8 mouse cellular contexts compared by ENCODE assay signal in genomic region chr11:58977607-58978026, GRCm38 (mm10). TPM values are rescaled to one million over a fixed set of nuclear protein-coding genes. Genes with fewer than 3 reads are reported as not detected.
A peak's percentile ranks its signal among the peaks of the same experiment; 100 is the strongest.
DNase-seq lines count a peak whose midpoint lies in the region; ATAC-seq and TF ChIP-seq lines count a peak whose summit lies in the region.

No protein-coding gene starts in this region.

- peak; percentile 36 for DNase-seq in lung, adult 2 months
- no peak for DNase-seq in lung, postnatal 4 days
- no peak for DNase-seq in embryonic facial prominence, embryonic 11.5 days (ENCODE audit: low spot score)
- no peak for DNase-seq in hindbrain, postnatal 0 days (ENCODE audit: low spot score)
- no peak for DNase-seq in midbrain, postnatal 0 days (ENCODE audit: low spot score)
- no peak for DNase-seq in gastrocnemius, postnatal 14 days
- no peak for DNase-seq in left cerebral cortex, postnatal 36 days (ENCODE audit: low spot score in 2 of 2)
- no peak for DNase-seq in lung, adult 18-20 months

- intact Hi-C loops in gastrocnemius, postnatal 14 days (cut with DNase I; ENCODE audit: low total_unique reads) = no loop called here
- intact Hi-C loops in left cerebral cortex, postnatal 36 days (cut with DNase I) = loop anchor here (2.0 kb wide), 1 partner anchor 17 kb away; no protein-coding TSS in a partner anchor

- no peak for TF ChIP-seq POLR2A in lung, adult 2 months (IDR thresholded peaks at IDR 0.05; ENCODE audit: borderline replicate concordance, extremely low read depth, low read depth, low read length)

- no peaks in the 10 kb centered on the region for H3K9me3 ChIP-seq in embryonic facial prominence, embryonic 11.5 days (replicated peaks; ENCODE audit: control insufficient read depth, low read length)
- H3K9me3 ChIP-seq in hindbrain, postnatal 0 days (ENCODE audit: low read length) = no peaks in the 10 kb centered on the region
- no peaks in the 10 kb centered on the region for H3K9me3 ChIP-seq in midbrain, postnatal 0 days (ENCODE audit: low read length)

- ATAC-seq in embryonic facial prominence, embryonic 11.5 days (replicated peaks; ENCODE audit: insufficient number of reproducible peaks, low FRiP score, low TSS enrichment, low read depth) = no peak
- ATAC-seq in hindbrain, postnatal 0 days = peak; percentile 13
- no peak for ATAC-seq in midbrain, postnatal 0 days (ENCODE audit: low FRiP score)

- WGBS in lung, adult 2 months = under 1% methylated on average over 21 of the region's 21 CpGs
- 0% methylated on average over 21 of the region's 21 CpGs for WGBS in embryonic facial prominence, embryonic 11.5 days
- WGBS in hindbrain, postnatal 0 days = under 1% methylated on average over 21 of the region's 21 CpGs
- WGBS in midbrain, postnatal 0 days = under 1% methylated on average over 21 of the region's 21 CpGs

- H3K9ac ChIP-seq in embryonic facial prominence, embryonic 11.5 days (replicated peaks; ENCODE audit: low read length) = peak overlapping the region; percentile 90
- H3K9ac ChIP-seq in hindbrain, postnatal 0 days (replicated peaks; ENCODE audit: low read length) = peak overlapping the region; percentile 82
- H3K9ac ChIP-seq in midbrain, postnatal 0 days (replicated peaks; ENCODE audit: low read length, poor library complexity, severe bottlenecking) = peak overlapping the region; percentile 69

- H3K36me3 ChIP-seq in embryonic facial prominence, embryonic 11.5 days (replicated peaks; ENCODE audit: control insufficient read depth, insufficient read depth, low read depth, low read length) = no peaks in the 10 kb centered on the region
- H3K36me3 ChIP-seq in hindbrain, postnatal 0 days (ENCODE audit: insufficient read depth, low read length) = 0 out of 2 replicates have a peak, but pooled peaks cover 6% of the 10 kb centered on the region
- H3K36me3 ChIP-seq in midbrain, postnatal 0 days (ENCODE audit: insufficient read depth, low read length) = peaks cover 3% of the 10 kb centered on the region; the same call in 1 of the 2 replicates

- no peak overlapping the region for H3K27ac ChIP-seq in embryonic facial prominence, embryonic 11.5 days (replicated peaks; ENCODE audit: low read depth, low read length)
- H3K27ac ChIP-seq in hindbrain, postnatal 0 days = peak overlapping the region; percentile 52
- peak overlapping the region; percentile 38; the same call in 1 of the 2 replicates for H3K27ac ChIP-seq in midbrain, postnatal 0 days (ENCODE audit: low read depth, low read length)

- TF ChIP-seq CTCF in lung, adult 2 months (IDR thresholded peaks at IDR 0.05; ENCODE audit: insufficient read depth, low read length) = no peak
- no peak for TF ChIP-seq CTCF in hindbrain, postnatal 0 days (IDR thresholded peaks at IDR 0.05; ENCODE audit: low read depth)
- TF ChIP-seq CTCF in midbrain, postnatal 0 days (IDR thresholded peaks at IDR 0.05) = no peak

- peaks cover 17% of the 10 kb centered on the region for H3K4me1 ChIP-seq in lung, adult 2 months (ENCODE audit: control insufficient read depth, insufficient read depth, low read length)
- H3K4me1 ChIP-seq in embryonic facial prominence, embryonic 11.5 days (ENCODE audit: control insufficient read depth, insufficient read depth, low read length) = peaks cover 8% of the 10 kb centered on the region
- H3K4me1 ChIP-seq in hindbrain, postnatal 0 days (ENCODE audit: insufficient read depth, low read length) = peaks cover 20% of the 10 kb centered on the region
- peaks cover 18% of the 10 kb centered on the region for H3K4me1 ChIP-seq in midbrain, postnatal 0 days (ENCODE audit: insufficient read depth, low read length)

- H3K4me2 ChIP-seq in embryonic facial prominence, embryonic 11.5 days (ENCODE audit: low read depth, low read length) = peak overlapping the region; percentile 95
- peak overlapping the region; percentile 100 for H3K4me2 ChIP-seq in hindbrain, postnatal 0 days (ENCODE audit: low read depth, low read length)
- H3K4me2 ChIP-seq in midbrain, postnatal 0 days (ENCODE audit: low read depth, low read length, poor library complexity, severe bottlenecking) = peak overlapping the region; percentile 93

- H3K4me3 ChIP-seq in lung, adult 2 months (replicated peaks; ENCODE audit: extremely low read depth, low read depth, low read length) = peak overlapping the region; percentile 86
- peak overlapping the region; percentile 94 for H3K4me3 ChIP-seq in embryonic facial prominence, embryonic 11.5 days (ENCODE audit: low read depth, low read length)
- peak overlapping the region; percentile 88 for H3K4me3 ChIP-seq in hindbrain, postnatal 0 days (ENCODE audit: low read length)
- H3K4me3 ChIP-seq in midbrain, postnatal 0 days (ENCODE audit: low read depth, low read length) = peak overlapping the region; percentile 94

- no peaks in the 10 kb centered on the region for H3K27me3 ChIP-seq in embryonic facial prominence, embryonic 11.5 days (ENCODE audit: control insufficient read depth, insufficient read depth, low read length)
- H3K27me3 ChIP-seq in hindbrain, postnatal 0 days (ENCODE audit: insufficient read depth, low read length) = no peaks in the 10 kb centered on the region
- no peaks in the 10 kb centered on the region for H3K27me3 ChIP-seq in midbrain, postnatal 0 days (ENCODE audit: insufficient read depth, low read length)

RNA-seq across cellular contexts. Expression of gene Trim11, which starts 0.3 kb away (rescaled TPM):
- 31.4 and 38.3 TPM in 2 replicates for polyA plus RNA-seq in lung, adult 2 months (2012; rRNA removed)
- 15.0 and 18.4 TPM in 2 replicates for polyA plus RNA-seq in embryonic facial prominence, embryonic 11.5 days (2014; fragmentation: Nextera tagmentation; extraction: Ambion mirVana)
- total RNA-seq in hindbrain, postnatal 0 days (2014; rRNA removed) = 31.7 and 31.8 TPM in 2 replicates
- polyA plus RNA-seq in hindbrain, postnatal 0 days (2015; fragmentation: Nextera tagmentation; extraction: Ambion mirVana) = 14.1 and 15.9 TPM in 2 replicates
- total RNA-seq in midbrain, postnatal 0 days (2014; rRNA removed) = 23.7 and 27.8 TPM in 2 replicates
- 15.2 and 16.5 TPM in 2 replicates for polyA plus RNA-seq in midbrain, postnatal 0 days (2015; fragmentation: Nextera tagmentation; extraction: Ambion mirVana)
- 1 to 10 TPM; 9.3 to 9.6 TPM for total RNA-seq in gastrocnemius, postnatal 14 days (2021)
- 10 to 100 TPM; 21.0 to 24.9 TPM for total RNA-seq in left cerebral cortex, postnatal 36 days (2021)

RNA-seq across cellular contexts. Expression of gene Hist3h2a, which starts 23.1 kb away (rescaled TPM):
- 19.7 and 25.5 TPM in 2 replicates for polyA plus RNA-seq in lung, adult 2 months (2012; rRNA removed)
- 33.0 and 35.0 TPM in 2 replicates for polyA plus RNA-seq in embryonic facial prominence, embryonic 11.5 days (2014; fragmentation: Nextera tagmentation; extraction: Ambion mirVana)
- 218 and 236 TPM in 2 replicates for total RNA-seq in hindbrain, postnatal 0 days (2014; rRNA removed)
- polyA plus RNA-seq in hindbrain, postnatal 0 days (2015; fragmentation: Nextera tagmentation; extraction: Ambion mirVana) = 49.6 and 53.3 TPM in 2 replicates
- 163 and 242 TPM in 2 replicates for total RNA-seq in midbrain, postnatal 0 days (2014; rRNA removed)
- 42.0 and 46.2 TPM in 2 replicates for polyA plus RNA-seq in midbrain, postnatal 0 days (2015; fragmentation: Nextera tagmentation; extraction: Ambion mirVana)
- total RNA-seq in gastrocnemius, postnatal 14 days (2021) = 10 to 100 TPM; 15.1 to 16.8 TPM
- 10 to 100 TPM; 60.9 to 64.1 TPM for total RNA-seq in left cerebral cortex, postnatal 36 days (2021)

RNA-seq across cellular contexts. Expression of gene Trim17, which starts 23.1 kb away (rescaled TPM):
- polyA plus RNA-seq in lung, adult 2 months (2012; rRNA removed) = 0.97 and 1.1 TPM in 2 replicates
- 0.14 and 0.39 TPM in 2 replicates for polyA plus RNA-seq in embryonic facial prominence, embryonic 11.5 days (2014; fragmentation: Nextera tagmentation; extraction: Ambion mirVana)
- total RNA-seq in hindbrain, postnatal 0 days (2014; rRNA removed) = 2.8 and 4.3 TPM in 2 replicates
- polyA plus RNA-seq in hindbrain, postnatal 0 days (2015; fragmentation: Nextera tagmentation; extraction: Ambion mirVana) = 0.55 and 0.74 TPM in 2 replicates
- 2.2 and 6.2 TPM in 2 replicates for total RNA-seq in midbrain, postnatal 0 days (2014; rRNA removed)
- 0.67 and 0.72 TPM in 2 replicates for polyA plus RNA-seq in midbrain, postnatal 0 days (2015; fragmentation: Nextera tagmentation; extraction: Ambion mirVana)
- total RNA-seq in gastrocnemius, postnatal 14 days (2021) = under 1 TPM in 1 of 2 experiments, not detected in 1; 0.29 TPM
- 1 to 10 TPM; 4.8 to 5.7 TPM for total RNA-seq in left cerebral cortex, postnatal 36 days (2021)

RNA-seq across cellular contexts. Expression of gene Hist3h2ba, which starts 28.9 kb away (rescaled TPM):
- polyA plus RNA-seq in lung, adult 2 months (2012; rRNA removed) = 0.62 and 2.4 TPM in 2 replicates
- 45.1 and 52.2 TPM in 2 replicates for polyA plus RNA-seq in embryonic facial prominence, embryonic 11.5 days (2014; fragmentation: Nextera tagmentation; extraction: Ambion mirVana)
- 625 and 1,276 TPM in 2 replicates for total RNA-seq in hindbrain, postnatal 0 days (2014; rRNA removed)
- polyA plus RNA-seq in hindbrain, postnatal 0 days (2015; fragmentation: Nextera tagmentation; extraction: Ambion mirVana) = 103 and 109 TPM in 2 replicates
- 552 and 1,117 TPM in 2 replicates for total RNA-seq in midbrain, postnatal 0 days (2014; rRNA removed)
- 114 and 126 TPM in 2 replicates for polyA plus RNA-seq in midbrain, postnatal 0 days (2015; fragmentation: Nextera tagmentation; extraction: Ambion mirVana)
- 1 to 10 TPM; 2.1 to 3.7 TPM for total RNA-seq in gastrocnemius, postnatal 14 days (2021)
- total RNA-seq in left cerebral cortex, postnatal 36 days (2021) = 100 to 1,000 TPM; 103 to 124 TPM

RNA-seq across cellular contexts. Expression of gene Rnf187, which starts 38.9 kb away (rescaled TPM):
- polyA plus RNA-seq in lung, adult 2 months (2012; rRNA removed) = 190 and 269 TPM in 2 replicates
- 315 and 331 TPM in 2 replicates for polyA plus RNA-seq in embryonic facial prominence, embryonic 11.5 days (2014; fragmentation: Nextera tagmentation; extraction: Ambion mirVana)
- total RNA-seq in hindbrain, postnatal 0 days (2014; rRNA removed) = 975 and 1,069 TPM in 2 replicates
- polyA plus RNA-seq in hindbrain, postnatal 0 days (2015; fragmentation: Nextera tagmentation; extraction: Ambion mirVana) = 649 and 670 TPM in 2 replicates
- 925 and 964 TPM in 2 replicates for total RNA-seq in midbrain, postnatal 0 days (2014; rRNA removed)
- polyA plus RNA-seq in midbrain, postnatal 0 days (2015; fragmentation: Nextera tagmentation; extraction: Ambion mirVana) = 700 and 703 TPM in 2 replicates
- total RNA-seq in gastrocnemius, postnatal 14 days (2021) = 100 to 1,000 TPM; 126 to 139 TPM
- 100 to 1,000 TPM; 450 to 542 TPM for total RNA-seq in left cerebral cortex, postnatal 36 days (2021)
